Mouse (Mus musculus) lung, embryonic 14.5 days (tissue): ENCODE results near the gene Hpd. TPM values are rescaled to one million over a fixed set of nuclear protein-coding genes. Genes with fewer than 3 reads are reported as not detected.

ENCODE experiments used
- ATAC-seq: fragments of 200-750 bp; cut with Nextera tagmentation; 2 replicates; pipeline ENCODE4 v1.8.0; 2017; ENCODE audit warnings: mild to moderate bottlenecking, moderate TSS enrichment, moderate library complexity; ENCODE audit not compliant: insufficient read depth
- DNase-seq: peaks from one replicate; pipeline ENCODE4 v3.0.0-alpha.2; 2015
- H3K27ac ChIP-seq: fragments of 300-500 bp; sonication (generic); 2 replicates; pipeline ENCODE4 v1.5.1; 2014; ENCODE audit warnings: low read depth, mild to moderate bottlenecking, moderate library complexity
- H3K27me3 ChIP-seq: fragments of 300-500 bp; sonication (generic); 2 replicates; pipeline ENCODE4 v1.6.1; 2014; ENCODE audit warnings: low read length, control low read depth; ENCODE audit not compliant: insufficient read depth
- H3K36me3 ChIP-seq: fragments of 300-500 bp; sonication (generic); 2 replicates; pipeline ENCODE4 v1.6.1; 2014; ENCODE audit warnings: control low read depth; ENCODE audit not compliant: insufficient read depth
- H3K4me1 ChIP-seq: fragments of 300-500 bp; sonication (generic); 2 replicates; pipeline ENCODE4 v1.6.1; 2014; ENCODE audit warnings: antibody characterized with exemption, control low read depth; ENCODE audit not compliant: insufficient read depth
- H3K4me2 ChIP-seq: fragments of 300-500 bp; sonication (generic); 2 replicates; pipeline ENCODE4 v1.6.1; 2014; ENCODE audit warnings: mild to moderate bottlenecking
- H3K4me3 ChIP-seq: fragments of 300-500 bp; sonication (generic); 2 replicates; pipeline ENCODE4 v1.5.1; 2014; ENCODE audit warnings: low read depth, low read length
- H3K9ac ChIP-seq: fragments of 300-500 bp; sonication (generic); 2 replicates; pipeline ENCODE4 v1.6.1; 2014
- H3K9me3 ChIP-seq: fragments of 300-500 bp; sonication (generic); 2 replicates; pipeline ENCODE4 v1.6.1; 2016; ENCODE audit warnings: low read depth, low read length, control low read depth
- CTCF ChIP-seq: IDR thresholded peaks from 2 replicates; pipeline ENCODE4 v1.5.1; 2016; ENCODE audit warnings: antibody characterized with exemption, low read depth
- WGBS: fragments of 180-500 bp; shearing (Covaris S2); extraction: QIAGEN DNeasy Blood & Tissue Kit; methylation state at CpG from one replicate; pipeline ENCODE4 v1.1.7; 2014; 5-methylcytosine and 5-hydroxymethylcytosine counted together
- polyA plus RNA-seq: library from polyadenylated mRNA; unstranded; fragments of >200 nt; fragmentation: Nextera tagmentation; extraction: Ambion mirVana; gene quantifications from 2 replicates; pipeline ENCODE4 v1.2.1, GENCODE M21; 2014

The Hpd gene
- polyA plus RNA-seq, 1 experiment from 2014 or later: not detected

DNA sequence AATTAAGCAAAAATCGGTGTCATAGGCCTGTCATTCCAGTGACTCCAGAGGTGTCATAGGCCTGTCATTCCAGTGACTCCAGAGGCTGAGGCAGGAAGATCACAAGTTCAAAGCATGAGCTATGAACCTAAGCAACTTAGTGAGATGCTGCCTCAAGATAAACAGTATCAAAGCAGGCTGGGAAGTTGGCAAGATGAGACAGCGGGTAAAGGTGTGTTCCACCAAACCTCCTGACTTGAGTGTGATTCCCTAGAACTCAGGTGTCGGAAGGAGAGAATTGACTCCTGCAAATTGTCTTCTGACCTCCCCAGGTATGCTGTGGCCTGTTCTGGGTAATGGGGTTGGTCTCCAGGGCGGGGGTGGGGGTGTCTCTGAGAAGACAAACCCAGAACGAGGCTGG, 13.2 kb downstream of the Hpd start, which contains the start of gene Psmd9:
Gene Psmd9, plus strand, starts transcription at position 130 of the 400 bp plus-strand sequence.
- Histone ChIP-seq H3K36me3 (peaks cover 32% of the 10 kb centered on the region), H3K27ac (no peak within 1 kb of the TSS), H3K9ac (no peak within 1 kb of the TSS), H3K4me2 (no peak within 1 kb of the TSS), H3K4me3 (no peak within 1 kb of the TSS), H3K9me3 (no peaks in the 10 kb centered on the region), H3K4me1 (no peaks in the 10 kb centered on the region), H3K27me3 (no peaks in the 10 kb centered on the region)
- no peak for ATAC-seq
- WGBS: 74% methylated on average over 5 of the region's 5 CpGs
- DNase-seq: no peak
- TF ChIP-seq CTCF: no peak

DNA sequence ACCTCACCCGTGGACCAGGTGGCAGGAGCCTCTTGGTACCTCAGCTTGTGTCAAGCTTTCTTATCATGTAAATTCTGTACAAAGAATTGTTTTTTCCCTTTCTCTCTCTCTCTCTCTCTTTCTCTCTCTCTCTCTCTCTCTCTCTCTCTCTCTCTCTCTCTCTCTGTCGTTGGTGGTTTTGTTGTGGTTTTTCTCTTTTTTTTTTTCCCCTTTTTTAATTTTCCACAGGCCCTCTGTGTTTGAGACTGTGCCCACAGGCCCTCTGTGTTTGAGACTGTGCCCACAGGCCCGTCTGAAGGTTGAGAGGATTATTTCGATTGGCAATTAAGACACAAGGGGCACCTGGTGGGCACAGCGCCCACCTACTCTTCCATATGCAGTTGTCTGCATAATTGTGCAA, 14.9 kb downstream of the Hpd start:
- H3K9me3 ChIP-seq: no peaks in the 10 kb centered on the region
- H3K4me2 ChIP-seq: no peak overlapping the region
- no peak for ATAC-seq
- TF ChIP-seq CTCF: no peak
- H3K9ac ChIP-seq: no peak overlapping the region
- no peak for DNase-seq
- H3K36me3 ChIP-seq: peaks cover 48% of the 10 kb centered on the region
- H3K4me1 ChIP-seq: no peaks in the 10 kb centered on the region
- WGBS: 71% methylated on average over 5 of the region's 5 CpGs
- no peak overlapping the region for H3K4me3 ChIP-seq
- H3K27me3 ChIP-seq: no peaks in the 10 kb centered on the region
- no peak overlapping the region for H3K27ac ChIP-seq

DNA sequence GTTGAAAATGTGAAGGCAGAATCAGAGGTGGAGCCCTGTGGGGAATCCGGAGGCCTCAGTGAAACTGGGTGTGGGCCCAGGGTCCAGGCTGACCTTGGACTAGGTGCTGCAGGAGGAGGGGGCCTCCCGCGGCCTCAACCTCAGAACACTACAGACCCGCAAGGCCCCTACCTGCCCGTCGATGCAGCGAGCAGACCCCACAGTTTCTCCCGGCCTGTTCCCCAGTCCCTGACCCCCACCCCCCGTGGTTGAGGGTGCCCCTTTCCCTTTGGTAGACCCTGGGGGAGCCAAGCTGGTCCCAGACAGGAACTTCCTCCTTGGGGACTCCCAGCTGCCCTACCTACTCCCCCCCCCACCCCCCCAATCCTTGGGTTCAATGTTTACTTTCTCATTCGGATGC, 16.1 kb downstream of the Hpd start:
- TF ChIP-seq CTCF: no peak
- DNase-seq (no peak), ATAC-seq (no peak)
- no peak overlapping the region for H3K4me3 ChIP-seq
- no peaks in the 10 kb centered on the region for H3K9me3 ChIP-seq
- no peaks in the 10 kb centered on the region for H3K27me3 ChIP-seq
- H3K36me3 ChIP-seq: peaks cover 60% of the 10 kb centered on the region
- H3K9ac ChIP-seq: no peak overlapping the region
- 82% methylated on average over 10 of the region's 10 CpGs for WGBS
- H3K4me2 ChIP-seq: no peak overlapping the region
- no peak overlapping the region for H3K27ac ChIP-seq
- H3K4me1 ChIP-seq: no peaks in the 10 kb centered on the region

DNA sequence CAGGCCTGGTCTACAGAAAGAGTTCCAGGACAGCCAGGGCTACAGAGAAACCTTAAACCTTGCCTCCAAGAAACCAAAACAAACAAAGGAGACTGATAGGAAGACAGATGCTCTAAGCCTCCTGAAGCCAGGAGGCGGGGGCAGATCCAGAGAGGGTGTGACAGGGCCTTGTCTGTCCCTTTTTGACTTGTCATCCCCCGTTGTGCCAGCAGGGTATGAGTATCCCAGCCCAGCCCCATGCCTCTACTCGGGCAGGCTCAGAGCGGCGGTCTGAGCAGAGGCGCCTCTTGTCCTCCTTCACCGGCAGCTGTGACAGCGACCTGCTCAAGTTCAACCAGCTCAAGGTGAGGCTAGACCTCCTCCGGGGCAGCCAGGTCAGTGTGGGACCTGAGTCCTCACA, 19.6 kb downstream of the Hpd start:
- no peak for TF ChIP-seq CTCF
- ATAC-seq: 0 out of 2 replicates have a peak, but pooled peaks have one; percentile 16
- DNase-seq: no peak
- Histone ChIP-seq H3K9me3 (no peaks in the 10 kb centered on the region), H3K4me1 (no peaks in the 10 kb centered on the region), H3K27ac (no peak overlapping the region), H3K36me3 (peaks cover 93% of the 10 kb centered on the region), H3K4me3 (no peak overlapping the region), H3K9ac (no peak overlapping the region), H3K4me2 (no peak overlapping the region), H3K27me3 (no peaks in the 10 kb centered on the region)
- WGBS: 64% methylated on average over 9 of the region's 9 CpGs

DNA sequence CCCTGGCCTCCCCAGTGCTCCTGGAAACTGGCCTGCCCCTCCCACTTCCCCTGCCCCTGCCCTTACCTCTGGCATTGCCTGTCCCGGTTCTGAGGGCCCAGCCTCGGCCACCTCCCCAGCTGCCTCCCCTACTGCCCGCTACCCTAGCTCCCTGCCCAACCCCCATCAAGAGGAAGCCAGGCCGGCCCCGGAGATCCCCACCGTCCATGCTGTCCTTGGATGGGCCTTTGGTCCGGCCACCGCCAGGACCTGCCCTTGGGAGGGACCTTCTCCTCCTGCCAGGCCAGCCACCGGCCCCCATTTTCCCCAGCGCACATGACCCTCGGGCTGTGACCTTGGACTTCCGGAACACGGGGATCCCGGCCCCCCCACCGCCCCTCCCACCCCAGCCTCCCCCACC, 22.2 kb downstream of the Hpd start:
- no peak overlapping the region for H3K4me3 ChIP-seq
- TF ChIP-seq CTCF: no peak
- 79% methylated on average over 15 of the region's 15 CpGs for WGBS
- H3K4me1 ChIP-seq: no peaks in the 10 kb centered on the region
- H3K36me3 ChIP-seq: peaks cover 90% of the 10 kb centered on the region
- no peaks in the 10 kb centered on the region for H3K27me3 ChIP-seq
- no peaks in the 10 kb centered on the region for H3K9me3 ChIP-seq
- ATAC-seq (no peak), DNase-seq (no peak)
- no peak overlapping the region for H3K9ac ChIP-seq
- no peak overlapping the region for H3K27ac ChIP-seq
- no peak overlapping the region for H3K4me2 ChIP-seq

DNA sequence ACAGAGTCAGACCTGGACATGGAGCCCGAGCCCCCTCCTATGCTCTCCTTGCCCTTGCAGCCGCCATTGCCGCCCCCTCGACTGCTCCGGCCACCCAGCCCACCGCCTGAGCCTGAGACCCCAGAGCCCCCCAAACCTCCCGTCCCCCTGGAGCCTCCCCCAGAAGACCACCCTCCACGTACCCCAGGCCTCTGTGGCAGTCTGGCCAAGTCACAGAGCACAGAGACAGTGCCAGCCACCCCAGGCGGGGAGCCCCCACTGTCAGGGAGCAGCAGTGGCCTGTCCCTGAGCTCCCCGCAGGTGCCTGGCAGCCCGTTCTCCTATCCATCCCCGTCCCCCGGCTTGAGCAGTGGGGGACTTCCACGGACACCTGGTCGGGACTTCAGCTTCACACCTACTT, 22.7 kb downstream of the Hpd start:
- H3K4me3 ChIP-seq: no peak overlapping the region
- 83% methylated on average over 13 of the region's 15 CpGs for WGBS
- no peak for ATAC-seq
- H3K4me2 ChIP-seq: no peak overlapping the region
- H3K9me3 ChIP-seq: no peaks in the 10 kb centered on the region
- no peak for DNase-seq
- no peak overlapping the region for H3K27ac ChIP-seq
- no peak overlapping the region for H3K9ac ChIP-seq
- H3K4me1 ChIP-seq: no peaks in the 10 kb centered on the region
- TF ChIP-seq CTCF: no peak
- H3K27me3 ChIP-seq: no peaks in the 10 kb centered on the region
- H3K36me3 ChIP-seq: peaks cover 93% of the 10 kb centered on the region

DNA sequence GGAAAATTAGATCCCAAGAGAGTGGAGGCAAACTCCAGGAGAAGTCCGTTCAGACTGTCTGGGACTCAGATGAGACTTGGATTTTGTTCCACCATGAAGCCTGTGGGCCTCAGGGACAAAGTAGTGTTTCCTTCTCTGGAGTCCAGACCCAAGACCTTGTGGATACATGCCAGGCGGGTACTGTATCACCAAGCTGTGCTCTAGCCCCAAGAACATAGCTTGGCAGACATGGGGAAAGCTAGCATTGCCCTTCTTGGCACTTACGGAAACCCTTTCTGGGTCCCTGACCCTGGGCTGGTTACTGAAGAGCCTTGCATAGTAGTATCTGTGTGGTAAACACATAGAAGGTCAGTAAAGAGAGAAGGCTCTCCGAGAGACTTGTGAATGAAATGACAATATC, 23.1 kb downstream of the Hpd start:
- Histone ChIP-seq H3K36me3 (peaks cover 93% of the 10 kb centered on the region), H3K4me2 (no peak overlapping the region), H3K27ac (no peak overlapping the region), H3K4me1 (no peaks in the 10 kb centered on the region), H3K9ac (no peak overlapping the region), H3K9me3 (no peaks in the 10 kb centered on the region), H3K27me3 (no peaks in the 10 kb centered on the region), H3K4me3 (no peak overlapping the region)
- 89% methylated on average over 4 of the region's 4 CpGs for WGBS
- no peak for TF ChIP-seq CTCF
- DNase-seq (no peak), ATAC-seq (no peak)

DNA sequence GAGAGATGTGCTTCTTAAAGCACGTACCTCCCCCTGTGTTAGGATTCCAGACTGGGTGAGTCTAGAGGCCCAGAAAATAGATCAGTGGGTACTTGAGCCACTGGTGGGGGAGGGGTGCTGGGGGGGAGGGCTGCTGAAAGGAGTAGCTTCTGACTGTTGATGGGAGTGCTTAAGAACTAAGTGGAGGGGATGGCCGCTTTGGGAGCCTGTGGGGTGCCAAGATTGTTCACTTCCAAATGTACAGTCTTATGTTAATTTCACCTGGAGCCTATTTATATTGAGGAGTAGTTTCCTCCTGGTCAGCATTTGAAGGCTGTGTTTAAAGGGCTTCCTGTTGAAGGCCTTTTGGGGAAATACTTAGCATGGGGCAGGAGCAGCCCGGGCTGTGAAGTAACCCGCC, 24.6 kb downstream of the Hpd start:
- H3K9me3 ChIP-seq: no peaks in the 10 kb centered on the region
- H3K36me3 ChIP-seq: peaks cover 92% of the 10 kb centered on the region
- no peak for TF ChIP-seq CTCF
- H3K27ac ChIP-seq: no peak overlapping the region
- WGBS: 84% methylated on average over 4 of the region's 4 CpGs
- H3K4me1 ChIP-seq: no peaks in the 10 kb centered on the region
- H3K4me3 ChIP-seq: no peak overlapping the region
- no peaks in the 10 kb centered on the region for H3K27me3 ChIP-seq
- no peak for DNase-seq
- ATAC-seq: no peak
- no peak overlapping the region for H3K4me2 ChIP-seq
- no peak overlapping the region for H3K9ac ChIP-seq
